Mouse (Mus musculus) erythroblast, embryonic 14.5 days (primary cell): Measurements from ENCODE around the gene Opa3.

ENCODE experiments used
- GATA1 ChIP-seq: IDR thresholded peaks from 2 replicates; pipeline ENCODE4 v1.6.1; 2012; ENCODE audit warnings: low read length, inconsistent platforms, mixed read lengths
- TAL1 ChIP-seq: IDR thresholded peaks from 3 replicates; pipeline ENCODE4 v1.6.1; 2012; ENCODE audit warnings: low read length, inconsistent platforms, mixed read lengths

- TF ChIP-seq GATA1 (no peak), TAL1 (no peak)
Measured at GRCm38 (mm10) chr7:19230041-19230580, 2.0 kb downstream of the Opa3 start.
